Mouse (Mus musculus) testis, adult 2 months (tissue): Measurements from ENCODE around the gene Rab24. TPM values are rescaled to one million over a fixed set of nuclear protein-coding genes. Genes with fewer than 3 reads are reported as not detected.
A peak's percentile ranks its signal among the peaks of the same experiment; 100 is the strongest.

Source experiments
- H3K27ac ChIP-seq: fragments of 200-500 bp; 2 replicates; pipeline ENCODE4 v1.5.1; 2012; ENCODE audit warnings: low read depth, low read length; ENCODE audit not compliant: control insufficient read depth, insufficient read depth
- H3K27me3 ChIP-seq: fragments of 200-500 bp; 2 replicates; pipeline ENCODE4 v1.6.1; 2012; ENCODE audit warnings: mild to moderate bottlenecking, low read length, moderate library complexity; ENCODE audit not compliant: control insufficient read depth, insufficient read depth
- H3K36me3 ChIP-seq: fragments of 200-500 bp; 2 replicates; pipeline ENCODE4 v1.6.1; 2012; ENCODE audit warnings: mild to moderate bottlenecking, low read length; ENCODE audit not compliant: control insufficient read depth, insufficient read depth
- H3K4me1 ChIP-seq: fragments of 200-500 bp; 2 replicates; pipeline ENCODE4 v1.6.1; 2012; ENCODE audit warnings: low read length; ENCODE audit not compliant: control insufficient read depth, insufficient read depth
- H3K4me3 ChIP-seq: fragments of 200-500 bp; 2 replicates; pipeline ENCODE4 v1.5.1; 2012; ENCODE audit warnings: low read depth, mild to moderate bottlenecking, low read length, moderate library complexity, mixed read lengths; ENCODE audit not compliant: control insufficient read depth
- CTCF ChIP-seq: fragments of 200-500 bp; IDR thresholded peaks from 2 replicates; pipeline ENCODE4 v1.5.1; 2012; ENCODE audit warnings: low read depth, mild to moderate bottlenecking, inconsistent platforms, low read length, moderate library complexity; ENCODE audit not compliant: control insufficient read depth, insufficient read depth, insufficient replicate concordance
- POLR2A ChIP-seq: fragments of 200-500 bp; IDR thresholded peaks from 2 replicates; pipeline ENCODE4 v1.6.1; 2012; ENCODE audit warnings: low read depth, mild to moderate bottlenecking, inconsistent platforms, low read length, moderate library complexity; ENCODE audit not compliant: control insufficient read depth
- polyA plus RNA-seq: library from polyadenylated mRNA; depleted of rRNA; stranded (reverse); fragments of >200 nt; gene quantifications from 2 replicates; pipeline ENCODE4 v1.2.3, GENCODE M21; 2012

Gene Rab24
- polyA plus RNA-seq, 1 experiment: 37.0 TPM

DNA sequence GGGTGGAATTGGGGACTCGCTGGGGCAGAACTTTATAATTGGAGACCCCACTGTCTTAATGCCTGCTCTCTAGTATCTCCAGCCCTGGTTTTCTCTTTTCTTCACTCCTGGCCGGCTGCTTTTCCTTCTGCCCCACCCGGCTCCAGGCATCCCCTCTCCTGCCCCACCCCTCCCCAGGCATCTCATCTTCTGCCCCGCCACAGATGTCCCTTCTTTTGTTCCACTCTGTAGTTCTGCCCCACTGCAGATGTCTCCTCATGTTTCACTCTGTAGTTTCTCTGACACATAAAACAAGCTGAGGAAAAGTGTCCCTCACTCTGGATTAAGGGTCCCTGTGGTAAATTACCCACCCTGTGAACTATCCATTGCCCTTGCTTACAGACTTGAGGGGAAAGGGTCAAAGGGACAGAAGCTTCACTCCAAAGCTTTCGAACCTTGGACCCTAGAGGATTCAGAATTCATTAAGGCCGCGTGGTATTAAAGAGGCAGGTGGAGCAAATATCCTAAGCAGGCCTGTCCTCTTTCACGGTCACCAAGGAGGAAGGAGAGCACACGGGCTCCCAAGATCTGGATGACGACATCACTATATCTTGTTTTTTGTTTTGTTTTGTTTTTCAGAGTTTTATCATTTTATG lies 15.7 kb upstream of the Rab24 start:
- no peaks in the 10 kb centered on the region for H3K36me3 ChIP-seq
- H3K4me1 ChIP-seq: no peaks in the 10 kb centered on the region
- no peak overlapping the region for H3K27ac ChIP-seq
- H3K27me3 ChIP-seq: no peaks in the 10 kb centered on the region
- TF ChIP-seq POLR2A: no peak
- no peak for TF ChIP-seq CTCF
- H3K4me3 ChIP-seq: no peak overlapping the region

DNA sequence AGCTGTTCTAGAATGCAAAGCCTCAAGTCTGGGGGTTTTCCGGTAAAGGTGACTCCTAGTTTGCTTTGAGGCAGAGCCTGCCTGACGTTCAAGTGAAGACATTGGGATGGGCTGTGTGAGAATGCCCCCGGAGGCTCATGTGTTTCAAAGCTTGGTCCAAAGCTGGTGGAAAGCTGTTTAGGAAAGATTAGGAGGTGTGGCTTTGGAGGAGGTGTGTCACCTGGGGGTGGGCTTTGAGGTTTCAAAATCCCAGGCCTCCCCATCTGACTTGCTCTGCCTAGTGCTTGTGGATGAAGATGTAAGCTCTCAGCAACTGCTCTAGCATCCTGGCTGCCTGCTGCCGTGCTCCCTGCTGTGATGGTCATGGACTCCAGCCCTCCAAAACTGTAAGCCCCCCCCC lies 14.0 kb upstream of the Rab24 start:
- H3K36me3 ChIP-seq: no peaks in the 10 kb centered on the region
- no peak for TF ChIP-seq CTCF
- TF ChIP-seq POLR2A: no peak
- H3K4me1 ChIP-seq: peaks cover 2% of the 10 kb centered on the region
- no peaks in the 10 kb centered on the region for H3K27me3 ChIP-seq
- H3K27ac ChIP-seq: no peak overlapping the region
- H3K4me3 ChIP-seq: no peak overlapping the region

DNA sequence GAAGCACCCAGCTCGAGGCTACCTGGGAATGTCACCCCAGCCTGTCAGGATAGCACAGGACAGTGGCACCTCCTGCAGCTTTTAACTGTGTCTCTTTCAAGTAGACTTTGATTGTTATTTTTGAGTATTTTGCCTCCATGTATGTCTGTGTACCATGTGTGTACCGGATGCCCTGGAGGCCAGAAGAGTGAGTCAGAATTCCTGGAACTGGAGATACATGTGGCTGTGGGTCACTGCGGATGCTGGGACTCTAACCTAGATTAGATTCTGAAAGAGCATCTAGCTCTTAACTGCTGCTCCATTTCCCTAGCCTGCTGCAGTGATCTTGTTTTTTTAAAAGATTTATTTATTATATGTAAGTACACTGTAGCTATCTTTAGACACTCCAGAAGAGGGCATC lies 10.6 kb upstream of the Rab24 start:
- no peak overlapping the region for H3K27ac ChIP-seq
- H3K4me1 ChIP-seq: peaks cover 14% of the 10 kb centered on the region
- TF ChIP-seq POLR2A (no peak), CTCF (no peak)
- no peaks in the 10 kb centered on the region for H3K27me3 ChIP-seq
- H3K36me3 ChIP-seq: no peaks in the 10 kb centered on the region
- H3K4me3 ChIP-seq: no peak overlapping the region

DNA sequence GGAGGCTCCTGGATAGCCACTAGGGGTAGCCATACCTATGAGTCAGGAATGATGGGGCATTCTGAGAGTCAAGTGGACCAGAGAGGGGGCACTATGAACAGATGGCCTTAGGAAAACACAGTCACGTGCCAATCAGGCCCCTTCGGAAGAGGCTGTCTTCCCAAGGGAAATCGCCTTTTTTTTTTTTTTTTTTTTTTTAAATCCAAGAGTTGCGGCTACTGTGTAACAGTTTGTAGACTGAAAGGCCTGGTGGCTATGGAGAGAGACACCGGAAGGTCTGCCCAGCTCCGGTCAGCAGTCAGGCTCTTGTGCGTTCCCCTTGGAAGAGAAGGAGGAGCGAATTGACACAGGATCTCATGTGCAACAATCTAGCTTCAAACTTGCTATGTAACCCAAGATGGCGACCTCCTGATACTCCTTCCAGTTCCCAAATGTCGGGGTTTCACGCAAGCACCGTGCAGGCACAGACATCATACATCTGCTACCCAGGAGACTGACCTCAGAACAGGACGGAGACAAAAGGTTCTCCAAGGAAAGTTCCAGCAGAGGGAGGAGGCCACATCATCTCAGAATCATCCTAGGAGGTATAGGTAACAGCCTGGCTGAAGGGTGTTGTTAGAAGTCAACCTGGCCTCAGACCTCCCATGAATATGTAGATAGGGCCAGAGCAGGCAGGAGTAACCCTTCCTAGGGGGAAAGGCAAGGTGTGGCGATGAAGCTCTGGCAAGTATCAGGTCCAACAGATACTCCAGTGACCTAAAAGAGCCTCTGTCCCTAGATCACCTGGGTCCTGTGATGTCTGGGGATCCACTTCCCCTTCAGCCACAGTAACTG lies 9.0 kb upstream of the Rab24 start:
- H3K36me3 ChIP-seq: no peaks in the 10 kb centered on the region
- peaks cover 14% of the 10 kb centered on the region for H3K4me1 ChIP-seq
- H3K27me3 ChIP-seq: no peaks in the 10 kb centered on the region
- H3K4me3 ChIP-seq: peak overlapping the region; percentile 88
- H3K27ac ChIP-seq: no peak overlapping the region; the same call in 1 of the 2 replicates
- TF ChIP-seq POLR2A (no peak), CTCF (no peak; the same call in 1 of the 2 replicates)

DNA sequence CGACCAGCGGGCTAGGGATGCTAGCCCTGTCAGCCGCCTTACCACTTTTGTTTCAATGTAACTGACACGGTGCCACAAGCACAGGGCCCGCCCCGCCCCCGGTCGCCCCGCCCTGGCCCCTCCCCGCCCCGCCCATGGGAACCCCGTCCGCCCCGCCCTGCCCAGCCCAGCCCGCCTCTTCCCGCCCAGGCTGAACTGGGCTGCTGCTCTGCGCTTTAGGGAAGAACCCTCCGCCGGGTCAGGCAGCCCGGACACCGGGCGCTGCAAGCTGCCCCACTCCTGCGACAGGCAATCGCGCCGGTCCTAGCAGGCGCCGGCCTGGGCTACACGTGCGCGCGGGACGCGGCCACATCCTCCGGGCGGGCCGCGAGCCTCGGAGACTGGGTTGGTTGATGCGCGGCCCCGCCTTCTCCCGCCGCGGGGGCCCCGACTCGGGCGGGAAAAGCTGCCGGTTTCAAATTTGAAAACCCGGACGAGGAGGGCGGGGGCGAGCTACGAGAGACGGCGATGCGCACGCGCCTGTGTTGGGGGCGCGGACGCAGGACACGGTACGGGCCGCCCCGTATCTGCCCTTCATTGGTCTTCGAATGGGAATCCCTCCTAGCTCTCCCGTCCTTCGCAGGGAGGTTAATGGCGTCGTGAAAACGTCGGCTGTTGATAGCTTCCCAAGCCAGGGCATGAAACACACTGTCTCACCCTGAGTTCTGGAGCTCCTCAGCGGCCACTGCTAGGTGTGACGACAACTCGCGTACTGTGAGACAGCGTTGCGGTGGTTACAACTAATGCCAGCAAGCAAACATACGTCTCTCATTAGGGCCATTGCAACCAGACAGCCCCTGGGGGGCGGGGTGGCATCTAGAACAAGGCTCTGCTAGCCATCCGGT lies 8.2 kb upstream of the Rab24 start, which contains the start of gene Mxd3:
TSS of gene Mxd3 (minus strand) at position 141 of the 884 bp plus-strand sequence.
- Histone ChIP-seq H3K4me1 (peaks cover 14% of the 10 kb centered on the region), H3K36me3 (no peaks in the 10 kb centered on the region), H3K4me3 (peak within 1 kb of the TSS; percentile 88), H3K27me3 (no peaks in the 10 kb centered on the region), H3K27ac (peak within 1 kb of the TSS; percentile 23)
- no peak for TF ChIP-seq CTCF
- TF ChIP-seq POLR2A: no peak; the same call in 1 of the 2 replicates

DNA sequence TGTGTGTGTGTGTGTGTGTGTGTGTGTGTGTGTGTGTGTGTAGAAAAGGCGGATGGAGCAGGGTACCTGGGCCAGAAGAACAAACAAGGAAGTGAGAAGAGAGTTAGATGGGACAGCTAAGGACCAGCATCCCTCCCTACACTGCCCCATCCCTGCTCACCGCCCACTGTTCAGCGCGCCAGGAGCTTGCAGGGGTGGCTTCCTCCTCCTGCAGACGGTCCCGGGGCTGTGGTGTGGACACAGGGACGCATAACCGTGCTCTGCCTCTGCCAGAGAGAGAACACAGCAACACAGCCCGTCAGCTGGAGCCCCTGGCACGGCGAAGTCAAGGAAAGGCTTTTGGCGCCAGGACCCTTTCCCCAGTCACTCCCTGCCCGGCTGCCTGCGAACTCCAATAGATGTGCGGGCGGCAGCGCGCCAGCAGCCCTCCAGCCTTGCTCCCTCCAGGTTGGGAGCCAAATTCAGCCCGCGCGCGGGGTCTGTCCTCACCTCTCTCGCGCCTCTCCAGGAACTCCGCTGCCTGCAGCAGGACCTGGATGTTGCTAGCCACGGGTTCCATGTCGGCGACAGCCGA lies 7.5 kb upstream of the Rab24 start:
- no peak overlapping the region for H3K27ac ChIP-seq
- TF ChIP-seq POLR2A (no peak), CTCF (no peak)
- H3K4me1 ChIP-seq: peaks cover 14% of the 10 kb centered on the region
- no peaks in the 10 kb centered on the region for H3K36me3 ChIP-seq
- H3K27me3 ChIP-seq: no peaks in the 10 kb centered on the region
- peak overlapping the region; percentile 72 for H3K4me3 ChIP-seq
